Mouse (Mus musculus) liver, embryonic 14.5 days (tissue): Measurements from ENCODE around the gene Fmnl2. TPM values are rescaled to one million over a fixed set of nuclear protein-coding genes. Genes with fewer than 3 reads are reported as not detected.
A peak's percentile ranks its signal among the peaks of the same experiment; 100 is the strongest.

Experiments
- ATAC-seq: fragments of 200-750 bp; cut with Nextera tagmentation; 2 replicates; pipeline ENCODE4 v1.8.0; 2017; ENCODE audit warnings: moderate number of reproducible peaks, mild to moderate bottlenecking, moderate library complexity; ENCODE audit not compliant: insufficient read depth
- DNase-seq, 3 experiments: peaks; one replicate each; pipeline ENCODE4 v3.0.0-alpha.2; 2012 to 2013; ENCODE audit warnings: low read depth in 3 of 3, low spot score in 3 of 3
- H3K27ac ChIP-seq: fragments of 300-500 bp; sonication (generic); 2 replicates; pipeline ENCODE4 v1.5.1; 2014; ENCODE audit warnings: moderate library complexity, mild to moderate bottlenecking, control low read depth, inconsistent platforms
- H3K27me3 ChIP-seq: fragments of 300-500 bp; sonication (generic); 2 replicates; pipeline ENCODE4 v1.6.1; 2014; ENCODE audit warnings: mild to moderate bottlenecking, low read length, moderate library complexity; ENCODE audit not compliant: control insufficient read depth, insufficient read depth
- H3K36me3 ChIP-seq: fragments of 300-500 bp; sonication (generic); replicated peaks from 2 replicates; pipeline ENCODE4 v1.6.1; 2014; ENCODE audit warnings: low read depth; ENCODE audit not compliant: control insufficient read depth, insufficient read depth
- H3K4me1 ChIP-seq, 2 experiments: fragments of 200-500 bp in 1 of 2; fragments of 300-500 bp in 1 of 2; sonication (generic) in 1 of 2; replicated peaks; 2 replicates each; pipeline ENCODE4 v1.6.1; 2012 to 2014; ENCODE audit warnings: antibody characterized with exemption in 1 of 2, inconsistent platforms in 1 of 2, low read length in 1 of 2; ENCODE audit not compliant: control insufficient read depth in 2 of 2, insufficient read depth in 2 of 2
- H3K4me2 ChIP-seq: fragments of 300-500 bp; sonication (generic); 2 replicates; pipeline ENCODE4 v1.6.1; 2014; ENCODE audit warnings: low read depth, mild to moderate bottlenecking, control low read depth, moderate library complexity
- H3K4me3 ChIP-seq, 2 experiments: fragments of 200-500 bp in 1 of 2; fragments of 300-500 bp in 1 of 2; sonication (generic) in 1 of 2; 2 replicates each; pipeline ENCODE4 v1.5.1; 2012 to 2014; ENCODE audit warnings: low read depth in 2 of 2, low read length in 2 of 2, mild to moderate bottlenecking in 2 of 2, control low read depth in 1 of 2, inconsistent platforms in 1 of 2, moderate library complexity in 1 of 2; ENCODE audit not compliant: insufficient read depth in 1 of 2
- H3K9ac ChIP-seq: fragments of 300-500 bp; sonication (generic); replicated peaks from 2 replicates; pipeline ENCODE4 v1.6.1; 2014; ENCODE audit warnings: mild to moderate bottlenecking, control low read depth, moderate library complexity
- H3K9me3 ChIP-seq: fragments of 300-500 bp; sonication (generic); 2 replicates; pipeline ENCODE4 v1.6.1; 2016; ENCODE audit warnings: low read length, mixed read lengths; ENCODE audit not compliant: control insufficient read depth
- CTCF ChIP-seq: IDR thresholded peaks from 2 replicates; pipeline ENCODE4 v1.5.1; 2016; ENCODE audit warnings: antibody characterized with exemption, low read depth, control low read depth
- EP300 ChIP-seq: IDR thresholded peaks from 2 replicates; pipeline ENCODE4 v1.6.1; 2016; ENCODE audit warnings: antibody characterized with exemption, low read depth
- WGBS: fragments of 180-500 bp; shearing (Covaris S2); extraction: QIAGEN DNeasy Blood & Tissue Kit; methylation state at CpG from one replicate; pipeline ENCODE4 v1.1.7; 2014; ENCODE audit not compliant: insufficient replicate concordance; 5-methylcytosine and 5-hydroxymethylcytosine counted together
- polyA plus RNA-seq, 2 experiments: library from polyadenylated mRNA; depleted of rRNA in 1 of 2; stranded (reverse) in 1 of 2; unstranded in 1 of 2; fragments of >200 nt; fragmentation: Nextera tagmentation in 1 of 2; extraction: Ambion mirVana in 1 of 2; gene quantifications; 2 replicates each; pipeline versions ENCODE4 v1.2.1 to v1.2.3; 2012 to 2014

Gene Fmnl2
- polyA plus RNA-seq (2012; rRNA removed) (0.56 and 0.79 TPM in 2 replicates), polyA plus RNA-seq (2014; fragmentation: Nextera tagmentation; extraction: Ambion mirVana) (0.28 and 0.39 TPM in 2 replicates)

GRCm38 (mm10) chr2:52857611-52858528, at the start of gene Fmnl2:
Gene Fmnl2 (plus strand): TSS chr2:52857860.
- Histone ChIP-seq H3K4me1 (peaks cover 0 to 7% of the 10 kb centered on the region in 2 experiments; a peak in 1 of 4 replicates), H3K4me3 (peak within 1 kb of the TSS; percentile 57 to 58), H3K4me2 (peak within 1 kb of the TSS; percentile 64), H3K36me3 (no peaks in the 10 kb centered on the region), H3K9me3 (no peaks in the 10 kb centered on the region), H3K27ac (no peak within 1 kb of the TSS), H3K27me3 (peaks cover 33% of the 10 kb centered on the region), H3K9ac (no peak within 1 kb of the TSS)
- peak; percentile 48 for ATAC-seq
- under 1% methylated on average over 96 of the region's 114 CpGs for WGBS
- TF ChIP-seq EP300 (no peak), CTCF (no peak)
- DNase-seq, result no peak

GRCm38 (mm10) chr2:52809988-52810387, 47.7 kb upstream of the Fmnl2 start:
- TF ChIP-seq CTCF (no peak), EP300 (no peak)
- Histone ChIP-seq H3K4me1 (no peaks in the 10 kb centered on the region), H3K9me3 (no peaks in the 10 kb centered on the region), H3K4me2 (no peak overlapping the region), H3K27ac (no peak overlapping the region), H3K36me3 (no peaks in the 10 kb centered on the region), H3K9ac (no peak overlapping the region), H3K27me3 (no peaks in the 10 kb centered on the region), H3K4me3 (no peak overlapping the region)
- WGBS, result 27% methylated on average over 5 of the region's 5 CpGs
- DNase-seq (no peak), ATAC-seq (no peak)

GRCm38 (mm10) chr2:52811691-52812090, 46.0 kb upstream of the Fmnl2 start:
- Histone ChIP-seq H3K27me3 (no peaks in the 10 kb centered on the region), H3K36me3 (no peaks in the 10 kb centered on the region), H3K27ac (no peak overlapping the region), H3K9ac (no peak overlapping the region), H3K4me1 (no peaks in the 10 kb centered on the region), H3K9me3 (no peaks in the 10 kb centered on the region), H3K4me2 (no peak overlapping the region), H3K4me3 (no peak overlapping the region)
- no peak for DNase-seq
- ATAC-seq, result no peak
- WGBS, result 51% methylated on average over 5 of the region's 5 CpGs
- TF ChIP-seq CTCF (no peak), EP300 (no peak)

- WGBS, result 41% methylated on average over 1 of the region's 1 CpGs
Observed at GRCm38 (mm10) chr2:52817341-52817740, 40.3 kb upstream of the Fmnl2 start.

GRCm38 (mm10) chr2:52818944-52819343, 38.7 kb upstream of the Fmnl2 start:
- H3K4me2 ChIP-seq, result no peak overlapping the region
- no peaks in the 10 kb centered on the region for H3K36me3 ChIP-seq
- H3K27me3 ChIP-seq, result no peaks in the 10 kb centered on the region
- H3K9ac ChIP-seq, result no peak overlapping the region
- H3K4me3 ChIP-seq, result no peak overlapping the region
- no peak overlapping the region for H3K27ac ChIP-seq
- DNase-seq, result no peak
- no peaks in the 10 kb centered on the region for H3K9me3 ChIP-seq
- ATAC-seq, result no peak
- 50% methylated on average over 4 of the region's 4 CpGs for WGBS
- TF ChIP-seq EP300, result no peak
- no peak for TF ChIP-seq CTCF
- no peaks in the 10 kb centered on the region for H3K4me1 ChIP-seq

More at GRCm38 (mm10) chr2:52817341-52817740, 40.3 kb upstream of the Fmnl2 start:
- no peaks in the 10 kb centered on the region for H3K27me3 ChIP-seq
- no peak overlapping the region for H3K9ac ChIP-seq
- H3K36me3 ChIP-seq, result no peaks in the 10 kb centered on the region
- no peak overlapping the region for H3K4me3 ChIP-seq
- ATAC-seq (no peak), DNase-seq (no peak)
- no peaks in the 10 kb centered on the region for H3K4me1 ChIP-seq
- no peaks in the 10 kb centered on the region for H3K9me3 ChIP-seq
- no peak for TF ChIP-seq CTCF
- no peak for TF ChIP-seq EP300
- H3K4me2 ChIP-seq, result no peak overlapping the region
- no peak overlapping the region for H3K27ac ChIP-seq
